Mouse (Mus musculus): Measurements from ENCODE around the gene Celsr3.

The Celsr3 gene

GRCm38 (mm10) chr9:108825820-108826699, at the start of gene Celsr3:
Celsr3 (plus strand) TSS chr9:108826320.
- DNase-seq = no peak

DNA sequence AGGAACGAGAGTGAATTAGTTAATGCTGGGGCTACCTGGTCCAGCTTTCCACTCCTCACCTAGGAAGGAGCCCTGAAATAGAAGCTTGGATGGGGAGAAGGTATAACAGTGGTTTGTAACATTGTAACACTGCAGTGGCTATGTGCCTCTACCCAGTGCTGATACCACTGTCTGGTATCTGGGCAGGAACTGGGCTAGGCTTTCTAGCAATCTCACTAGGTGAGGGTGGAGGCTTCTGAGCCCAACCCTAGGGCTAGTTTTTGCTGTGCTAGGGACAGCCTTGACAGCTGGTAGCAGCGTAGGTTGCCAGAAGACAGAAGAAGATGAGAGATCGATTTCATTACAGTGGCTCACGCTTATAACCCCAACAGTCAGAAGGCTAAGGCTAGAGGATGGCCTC, 49.5 kb upstream of the Celsr3 start:
- no peak for DNase-seq

DNA sequence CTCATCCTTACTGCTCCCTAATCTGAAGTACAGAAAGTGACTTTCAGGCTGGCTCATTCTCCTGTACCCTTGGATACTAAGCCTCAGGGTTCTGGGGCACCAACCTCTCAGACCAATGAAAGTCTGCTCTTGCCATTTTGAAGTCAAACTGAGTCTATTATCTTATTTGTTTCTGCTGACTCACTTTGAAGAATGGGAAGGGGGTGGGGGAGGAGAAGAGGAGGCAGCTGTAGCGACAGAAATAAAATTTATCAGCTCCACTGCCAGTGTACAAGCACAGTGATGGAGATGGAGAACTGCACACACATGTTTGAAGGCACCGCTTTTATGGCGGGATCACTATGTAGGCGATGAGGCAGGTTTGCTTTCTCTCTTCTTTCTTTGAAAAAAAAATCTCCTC, 48.8 kb upstream of the Celsr3 start:
- no peak for DNase-seq

DNA sequence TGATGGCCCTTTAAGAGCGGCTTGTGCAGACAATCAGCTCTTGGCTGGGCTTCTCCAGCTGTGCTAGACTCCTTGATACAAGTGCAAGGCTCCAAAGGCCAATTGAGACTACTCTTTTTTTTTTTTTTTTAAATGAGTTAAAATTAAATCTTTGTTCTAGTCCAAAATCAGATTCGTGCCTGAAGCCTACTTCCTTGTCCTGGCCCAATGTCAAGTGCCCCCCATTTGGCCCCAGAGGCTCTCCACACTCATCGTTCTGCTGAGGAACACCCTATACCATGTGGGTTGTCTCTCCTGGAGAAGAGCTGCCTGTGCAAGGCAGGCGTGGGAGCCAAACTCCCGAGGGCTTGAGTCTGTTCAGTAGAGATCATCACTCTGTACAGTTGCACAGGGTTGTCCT, 45.2 kb upstream of the Celsr3 start:
- peak; percentile 57 for DNase-seq

DNA sequence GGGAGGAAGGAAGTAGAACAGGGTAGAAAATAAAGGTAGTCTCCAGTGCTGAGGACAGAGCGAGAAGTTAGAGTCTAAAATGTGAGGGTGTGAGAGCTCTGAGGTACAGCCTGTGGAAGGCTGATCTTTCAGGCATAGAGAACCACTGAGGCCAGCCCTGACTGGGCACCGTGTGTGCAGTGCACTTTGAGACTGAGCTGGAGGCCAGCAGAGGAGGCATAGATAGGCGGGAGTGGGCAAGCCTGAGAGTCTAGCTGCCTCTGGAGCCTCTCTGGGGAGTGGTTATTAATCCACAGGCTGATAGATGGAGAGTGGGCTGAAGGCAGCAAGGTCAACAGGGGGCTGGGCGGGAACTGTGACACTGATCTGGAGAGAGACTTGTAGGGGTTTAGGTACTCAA, 44.2 kb upstream of the Celsr3 start:
- no peak for DNase-seq

DNA sequence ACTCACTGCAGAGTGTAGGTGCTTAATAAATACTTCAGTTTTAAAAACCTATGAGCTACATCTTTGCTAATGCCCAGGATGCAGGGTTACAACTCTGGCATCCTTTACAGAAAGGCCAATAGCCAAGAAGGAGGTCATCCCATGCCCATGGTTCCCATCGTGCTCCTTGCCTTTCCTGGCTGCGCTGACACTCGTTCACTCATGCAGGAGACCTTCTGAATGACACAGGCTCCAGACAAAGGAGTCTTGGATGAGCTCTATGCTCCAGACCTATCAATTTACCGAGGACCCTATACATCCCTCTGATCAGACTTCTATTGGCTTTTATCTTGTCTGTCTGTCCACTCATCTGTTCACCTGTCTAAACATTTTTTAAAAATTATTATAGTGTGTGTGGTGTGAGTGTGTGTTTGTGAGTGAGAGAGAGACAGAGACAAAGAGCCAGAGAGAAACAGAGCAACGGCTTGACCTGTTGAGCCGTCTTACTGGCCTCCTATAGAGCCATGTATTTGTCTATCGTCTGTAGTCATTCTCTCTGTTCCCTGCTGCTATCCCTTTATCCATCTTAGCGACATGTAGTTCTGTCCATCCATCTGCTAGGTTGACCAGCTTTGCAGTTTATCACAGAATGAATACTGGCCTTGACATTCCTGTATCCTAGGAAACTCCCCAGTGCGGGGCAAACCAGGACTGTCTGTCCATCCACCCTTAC, 43.1 kb upstream of the Celsr3 start:
- DNase-seq = no peak

- DNase-seq = peak; percentile 97
Observed at GRCm38 (mm10) chr9:108783548-108784463, 42.3 kb upstream of the Celsr3 start, which contains the start of gene Ip6k2. Ip6k2 (plus strand) TSS chr9:108783796.

DNA sequence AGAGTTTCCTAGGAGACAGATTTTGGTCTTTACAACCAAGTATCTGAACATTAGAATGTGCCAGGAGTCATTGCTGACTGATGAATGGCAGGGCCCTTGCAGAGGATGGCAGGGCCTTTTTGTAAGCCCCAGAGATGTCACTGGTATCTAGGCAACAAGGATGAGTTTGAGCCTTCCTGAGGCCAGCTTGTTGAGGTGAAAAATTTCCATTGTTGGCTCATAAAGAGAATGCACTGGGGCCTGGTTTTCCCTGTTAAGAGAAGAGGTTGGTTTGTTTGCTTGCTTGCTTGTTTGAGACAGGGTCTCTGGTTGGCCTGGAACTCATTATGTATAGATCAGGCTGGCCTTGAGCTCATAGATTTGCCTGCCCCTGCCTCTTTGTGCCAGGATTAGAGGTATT, 40.7 kb upstream of the Celsr3 start:
- no peak for DNase-seq

GRCm38 (mm10) chr9:108786494-108786893, 39.6 kb upstream of the Celsr3 start:
- no peak for DNase-seq

DNA sequence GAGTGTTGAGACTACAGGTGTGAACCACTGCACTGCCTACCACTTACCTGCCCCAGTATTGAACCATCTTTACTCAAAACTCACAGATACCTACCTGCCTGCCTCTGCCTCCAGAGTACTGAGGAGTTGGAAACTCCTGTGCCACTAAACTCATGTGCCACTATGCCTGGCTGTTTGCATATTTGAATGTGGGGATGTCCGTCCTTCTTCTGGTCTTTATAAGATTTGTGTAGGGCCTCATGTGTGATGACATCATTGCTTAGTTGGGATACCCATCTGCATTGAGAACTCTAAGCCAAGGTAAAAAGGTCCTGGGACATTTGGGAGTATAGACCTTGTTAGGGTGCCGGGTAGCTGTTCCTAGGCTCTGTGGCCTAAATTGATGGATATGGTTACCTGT, 39.0 kb upstream of the Celsr3 start:
- no peak for DNase-seq

DNA sequence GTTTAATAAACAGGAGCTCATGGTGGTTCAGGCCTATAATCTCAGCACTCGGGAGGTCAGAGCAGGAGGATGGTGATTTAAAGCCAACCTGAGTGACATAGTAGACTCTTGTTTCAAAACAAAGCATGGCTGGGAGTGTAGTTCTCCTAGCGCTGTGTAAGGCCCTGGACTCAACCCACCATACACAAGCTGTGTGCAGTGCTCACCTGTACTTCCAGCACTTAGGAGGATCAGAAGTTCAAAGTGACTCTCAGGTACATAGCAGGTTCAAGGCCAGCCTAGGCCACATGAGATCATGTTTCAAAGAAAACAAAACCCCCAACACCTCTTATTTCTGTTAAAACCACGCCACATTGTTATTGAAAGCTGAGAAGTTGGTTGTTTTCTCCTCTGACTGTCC, 37.4 kb upstream of the Celsr3 start:
- DNase-seq = no peak

DNA sequence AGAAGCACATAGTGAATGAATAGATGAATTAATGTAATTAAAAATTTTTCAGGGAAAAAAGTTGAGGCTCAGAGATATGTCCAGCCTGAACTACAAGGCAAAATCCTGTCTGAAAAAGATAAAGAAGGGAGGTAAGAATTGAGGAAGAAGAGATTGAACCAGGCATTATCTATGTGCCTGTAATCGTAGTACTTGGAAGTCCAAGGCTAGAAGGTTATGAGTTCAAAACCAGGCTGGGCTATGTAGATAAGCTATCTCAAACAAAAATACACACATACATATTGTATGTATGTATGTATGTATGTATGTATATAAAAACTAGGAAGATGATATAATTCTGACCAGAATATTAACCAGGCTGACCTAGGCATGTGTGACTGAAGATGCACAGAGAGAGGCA, 33.8 kb upstream of the Celsr3 start:
- DNase-seq = no peak

- no peak for DNase-seq
Observed at GRCm38 (mm10) chr9:108792730-108793129, 33.4 kb upstream of the Celsr3 start.

DNA sequence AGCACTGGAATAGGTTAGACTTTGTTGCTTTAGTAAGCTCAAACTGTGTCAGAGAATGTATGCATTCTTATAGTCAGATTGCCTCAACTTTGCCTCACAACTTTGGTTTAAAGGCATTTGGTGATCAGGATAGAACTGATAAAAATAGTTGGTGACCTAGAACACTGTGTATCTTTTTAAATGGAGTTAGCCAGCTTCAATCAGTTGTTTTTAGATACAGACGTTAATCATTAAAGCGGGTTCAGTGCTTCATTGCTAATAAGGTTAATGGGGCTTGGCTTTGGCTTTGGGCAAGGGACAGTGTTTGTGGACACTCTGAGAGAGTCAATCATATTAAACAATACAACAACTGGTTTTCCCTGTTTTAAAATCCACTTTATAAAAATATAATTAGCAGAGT, 30.8 kb upstream of the Celsr3 start:
- DNase-seq = no peak

GRCm38 (mm10) chr9:108795762-108796161, 30.4 kb upstream of the Celsr3 start:
- peak; percentile 83 for DNase-seq

DNA sequence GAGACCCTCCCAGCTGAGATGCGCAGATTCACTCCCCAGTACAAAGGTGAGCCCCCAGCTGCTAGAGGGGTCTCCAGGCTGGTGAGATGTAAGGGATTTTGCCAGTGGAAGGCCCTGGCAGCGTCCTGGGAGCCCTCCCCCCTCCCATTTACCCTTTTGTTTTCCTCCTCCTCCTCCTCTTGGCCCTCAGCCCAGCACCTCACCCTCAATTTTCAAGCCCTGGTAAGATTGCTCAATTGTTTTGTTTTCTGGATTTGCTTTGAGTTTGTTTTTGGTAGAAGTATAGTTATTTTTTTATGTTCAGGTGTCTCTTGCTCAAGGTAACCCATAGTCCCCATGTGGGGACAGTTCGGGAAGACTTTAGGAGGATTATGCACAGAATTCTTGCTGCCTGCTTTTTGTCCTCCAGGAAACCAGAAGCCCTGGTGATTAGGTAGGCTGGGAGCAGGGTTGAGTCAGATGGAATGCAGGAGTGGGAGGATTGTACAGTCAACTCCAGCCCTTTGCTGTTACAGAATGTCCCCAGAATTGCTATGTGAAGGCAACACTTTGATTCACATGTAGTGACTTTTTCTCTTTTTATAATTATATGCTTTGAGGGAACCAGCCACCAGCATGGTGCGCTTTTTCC, 29.7 kb upstream of the Celsr3 start:
- no peak for DNase-seq

DNA sequence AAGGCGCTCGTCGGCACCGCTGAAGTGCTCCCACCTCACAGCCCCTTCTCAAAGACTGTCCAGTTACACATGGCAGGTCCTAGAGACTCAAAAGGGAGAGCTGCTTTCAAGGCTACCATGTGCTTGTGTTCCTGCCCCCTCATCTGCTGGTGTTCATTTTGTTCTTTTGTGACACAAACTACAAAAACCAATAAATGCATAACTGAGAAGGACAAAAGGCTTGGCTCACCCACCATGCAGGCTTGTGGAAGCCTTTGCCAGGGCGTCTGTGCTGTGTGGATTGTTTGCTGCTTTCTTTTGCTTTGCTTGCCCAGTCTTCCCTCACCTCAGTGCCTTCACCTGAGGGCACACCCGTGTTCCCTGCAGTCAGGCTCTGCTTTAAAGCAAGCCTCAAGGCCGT, 28.6 kb upstream of the Celsr3 start:
- no peak for DNase-seq

- DNase-seq = no peak
Observed at GRCm38 (mm10) chr9:108798508-108799075, 27.5 kb upstream of the Celsr3 start.

GRCm38 (mm10) chr9:108799564-108799963, 26.6 kb upstream of the Celsr3 start:
- DNase-seq = no peak

DNA sequence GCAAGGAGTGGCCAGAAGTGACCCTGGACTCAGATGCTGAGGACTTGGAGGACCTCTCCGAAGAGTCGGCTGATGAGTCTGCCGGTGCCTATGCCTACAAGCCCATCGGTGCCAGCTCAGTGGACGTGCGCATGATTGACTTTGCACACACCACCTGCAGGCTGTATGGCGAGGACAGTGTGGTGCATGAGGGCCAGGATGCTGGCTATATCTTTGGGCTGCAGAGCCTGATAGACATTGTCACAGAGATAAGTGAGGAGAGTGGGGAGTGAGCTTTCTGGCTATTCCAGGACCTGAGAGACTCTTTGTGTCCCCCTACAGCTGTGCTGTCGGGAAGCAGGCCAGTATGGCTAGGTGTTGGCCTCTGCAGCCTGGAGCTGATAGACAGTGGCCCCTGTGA, 20.4 kb upstream of the Celsr3 start:
- DNase-seq = no peak

GRCm38 (mm10) chr9:108806379-108806778, 19.7 kb upstream of the Celsr3 start:
- no peak for DNase-seq

GRCm38 (mm10) chr9:108806831-108807230, 19.3 kb upstream of the Celsr3 start:
- no peak for DNase-seq
